Mouse (Mus musculus) kidney, adult 2 months (tissue): ENCODE data around the gene Ube2ql1. TPM values are rescaled to one million over a fixed set of nuclear protein-coding genes. Genes with fewer than 3 reads are reported as not detected.

Experiments used
- DNase-seq: peaks from one replicate; pipeline ENCODE4 v3.0.0; 2021
- H3K27ac ChIP-seq: fragments of 200-500 bp; 2 replicates; pipeline ENCODE4 v1.5.1; 2012; ENCODE audit warnings: low read depth, low read length, control low read depth, inconsistent platforms; ENCODE audit not compliant: insufficient read depth
- H3K27me3 ChIP-seq: fragments of 200-500 bp; replicated peaks from 2 replicates; pipeline ENCODE4 v1.6.1; 2012; ENCODE audit warnings: mild to moderate bottlenecking, moderate library complexity, low read length, inconsistent platforms; ENCODE audit not compliant: control insufficient read depth, insufficient read depth
- H3K36me3 ChIP-seq: fragments of 200-500 bp; 2 replicates; pipeline ENCODE4 v1.6.1; 2012; ENCODE audit warnings: mild to moderate bottlenecking, moderate library complexity, low read length, inconsistent platforms; ENCODE audit not compliant: control insufficient read depth, insufficient read depth
- H3K4me1 ChIP-seq: fragments of 200-500 bp; 2 replicates; pipeline ENCODE4 v1.6.1; 2011; ENCODE audit warnings: low read length; ENCODE audit not compliant: control insufficient read depth, insufficient read depth
- H3K4me3 ChIP-seq: fragments of 200-500 bp; 2 replicates; pipeline ENCODE4 v1.5.1; 2011; ENCODE audit warnings: mild to moderate bottlenecking, low read depth, low read length, control low read depth; ENCODE audit not compliant: insufficient read depth
- CTCF ChIP-seq: fragments of 200-500 bp; conservative IDR thresholded peaks from 2 replicates; pipeline ENCODE4 v1.5.1; 2011; ENCODE audit warnings: low read depth, mild to moderate bottlenecking, control low read depth, low read length, moderate library complexity, mixed read lengths; ENCODE audit not compliant: insufficient read depth, insufficient read length
- POLR2A ChIP-seq: fragments of 200-500 bp; IDR thresholded peaks from one replicate; pipeline ENCODE4 v1.6.1; 2011; ENCODE audit warnings: low read depth, low read length, control low read depth
- WGBS: fragments of 180-500 bp; shearing (Covaris S2); methylation state at CpG from one replicate; pipeline ENCODE4 v1.1.7; 2018; 5-methylcytosine and 5-hydroxymethylcytosine counted together
- polyA plus RNA-seq: library from polyadenylated mRNA; depleted of rRNA; stranded (reverse); fragments of >200 nt; gene quantifications from 2 replicates; pipeline ENCODE4 v1.2.3, GENCODE M21; 2012

The Ube2ql1 gene
- polyA plus RNA-seq, 1 experiment, result 1.8 TPM

- H3K4me1 ChIP-seq, result no peaks in the 10 kb centered on the region
- no peaks in the 10 kb centered on the region for H3K27me3 ChIP-seq
- no peak overlapping the region for H3K4me3 ChIP-seq
- no peaks in the 10 kb centered on the region for H3K36me3 ChIP-seq
- 72% methylated on average over 10 of the region's 10 CpGs for WGBS
- DNase-seq, result no peak
- TF ChIP-seq POLR2A (no peak), CTCF (no peak)
- H3K27ac ChIP-seq, result no peak overlapping the region
Observed at GRCm38 (mm10) chr13:69761393-69761792, 21.7 kb upstream of the Ube2ql1 start.

- Histone ChIP-seq H3K27me3 (no peaks in the 10 kb centered on the region), H3K4me3 (no peak overlapping the region), H3K4me1 (no peaks in the 10 kb centered on the region), H3K36me3 (no peaks in the 10 kb centered on the region), H3K27ac (no peak overlapping the region)
- no peak for DNase-seq
- WGBS, result 72% methylated on average over 6 of the region's 6 CpGs
- no peak for TF ChIP-seq POLR2A
- TF ChIP-seq CTCF, result no peak
Observed at GRCm38 (mm10) chr13:69758979-69759378, 19.3 kb upstream of the Ube2ql1 start.

- no peak for TF ChIP-seq CTCF
- no peak for TF ChIP-seq POLR2A
- Histone ChIP-seq H3K36me3 (no peaks in the 10 kb centered on the region), H3K4me3 (no peak overlapping the region), H3K27me3 (no peaks in the 10 kb centered on the region; the same call in 1 of the 2 replicates), H3K4me1 (no peaks in the 10 kb centered on the region), H3K27ac (no peak overlapping the region)
- 73% methylated on average over 2 of the region's 2 CpGs for WGBS
- DNase-seq, result no peak
Observed at GRCm38 (mm10) chr13:69752875-69753274, 13.2 kb upstream of the Ube2ql1 start.

DNA sequence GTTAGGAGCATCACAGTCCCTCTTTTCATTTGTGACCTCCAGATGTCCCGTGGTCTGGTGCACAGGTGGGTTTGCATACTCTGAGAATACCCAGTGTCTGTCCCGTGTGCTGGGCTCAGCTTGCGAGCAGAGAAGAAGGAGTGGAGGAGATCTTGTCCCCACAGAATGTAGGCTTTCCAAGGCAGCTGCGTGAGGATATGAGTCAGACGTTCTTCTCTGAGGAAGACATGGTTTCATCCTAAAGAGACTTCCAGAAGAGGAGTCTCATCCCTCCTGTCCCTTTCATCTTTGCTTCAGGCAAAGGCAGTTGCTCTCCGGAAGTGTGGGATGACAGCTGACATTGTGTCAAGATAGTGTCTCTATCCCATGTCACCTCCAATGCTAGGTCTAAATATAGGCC is 11.8 kb upstream of the Ube2ql1 start:
- DNase-seq, result no peak
- no peak overlapping the region for H3K4me3 ChIP-seq
- TF ChIP-seq POLR2A, result no peak
- no peak for TF ChIP-seq CTCF
- H3K27ac ChIP-seq, result no peak overlapping the region
- no peaks in the 10 kb centered on the region; the same call in 1 of the 2 replicates for H3K27me3 ChIP-seq
- no peaks in the 10 kb centered on the region for H3K36me3 ChIP-seq
- 86% methylated on average over 6 of the region's 6 CpGs for WGBS
- H3K4me1 ChIP-seq, result no peaks in the 10 kb centered on the region

- Histone ChIP-seq H3K27me3 (no peaks in the 10 kb centered on the region; the same call in 1 of the 2 replicates), H3K27ac (no peak overlapping the region), H3K4me1 (no peaks in the 10 kb centered on the region), H3K4me3 (no peak overlapping the region), H3K36me3 (no peaks in the 10 kb centered on the region)
- WGBS, result 76% methylated on average over 4 of the region's 4 CpGs
- no peak for DNase-seq
- TF ChIP-seq CTCF (no peak), POLR2A (no peak)
Observed at GRCm38 (mm10) chr13:69748756-69749155, 9.1 kb upstream of the Ube2ql1 start.

- Histone ChIP-seq H3K36me3 (no peaks in the 10 kb centered on the region), H3K4me3 (0 out of 2 replicates have a peak overlapping the region, but pooled peaks have one; percentile 1), H3K4me1 (no peaks in the 10 kb centered on the region), H3K27ac (no peak overlapping the region), H3K27me3 (no peaks in the 10 kb centered on the region)
- TF ChIP-seq POLR2A (no peak), CTCF (no peak)
- peak; percentile 38 for DNase-seq
- 3% methylated on average over 29 of the region's 29 CpGs for WGBS
Observed at GRCm38 (mm10) chr13:69740331-69741285, 919 bp upstream of the Ube2ql1 start.

- H3K27ac ChIP-seq, result no peak overlapping the region
- WGBS, result 2% methylated on average over 78 of the region's 78 CpGs
- no peaks in the 10 kb centered on the region for H3K4me1 ChIP-seq
- H3K4me3 ChIP-seq, result peak overlapping the region; percentile 54
- TF ChIP-seq CTCF (no peak), POLR2A (no peak)
- H3K27me3 ChIP-seq, result no peaks in the 10 kb centered on the region
- H3K36me3 ChIP-seq, result no peaks in the 10 kb centered on the region
- DNase-seq, result peak; percentile 19
Observed at GRCm38 (mm10) chr13:69739091-69739758, 464 bp downstream of the Ube2ql1 start.
